Mouse (Mus musculus) C2C12 (cell line): Measurements from ENCODE around the gene Ppm1h. TPM values are rescaled to one million over a fixed set of nuclear protein-coding genes. Genes with fewer than 3 reads are reported as not detected.
"Not testable (repeated sequence)": the region's sequence is repeated elsewhere in the genome, so short reads cannot be mapped to it uniquely, and the experiment has no call there.

ENCODE experiments used
- H3K27me3 ChIP-seq: one replicate; pipeline ENCODE4 v1.6.1; 2011; ENCODE audit not compliant: control insufficient read depth, insufficient read depth, insufficient read length
- H3K36me3 ChIP-seq: one replicate; pipeline ENCODE4 v1.6.1; 2011; ENCODE audit not compliant: control insufficient read depth, insufficient read depth
- H3K4me3 ChIP-seq: one replicate; pipeline ENCODE4 v1.5.1; 2011; ENCODE audit warnings: mild to moderate bottlenecking, control low read depth; ENCODE audit not compliant: poor library complexity, insufficient read depth, severe bottlenecking
- H3K79me2 ChIP-seq: one replicate; pipeline ENCODE4 v1.6.1; 2011; ENCODE audit not compliant: control insufficient read depth, insufficient read depth
- H3K79me3 ChIP-seq: one replicate; pipeline ENCODE4 v1.6.1; 2011; ENCODE audit warnings: low read depth, control low read depth
- H3ac ChIP-seq: one replicate; pipeline ENCODE3; 2011; ENCODE audit warnings: low read depth; ENCODE audit not compliant: control insufficient read depth, insufficient read length
- CEBPB ChIP-seq: IDR thresholded peaks from one replicate; pipeline ENCODE4 v1.6.1; 2011; ENCODE audit warnings: low read depth, mild to moderate bottlenecking, control low read depth, moderate library complexity
- CTCF ChIP-seq: IDR thresholded peaks from one replicate; pipeline ENCODE4 v1.5.1; 2011; ENCODE audit not compliant: control insufficient read depth, insufficient read depth, insufficient read length
- FOSL1 ChIP-seq: IDR thresholded peaks from one replicate; pipeline ENCODE4 v1.8.0; 2011; ENCODE audit warnings: mild to moderate bottlenecking, low read length; ENCODE audit not compliant: poor library complexity, insufficient read depth, severe bottlenecking
- MAX ChIP-seq: IDR thresholded peaks from one replicate; pipeline ENCODE4 v1.6.1; 2011; ENCODE audit warnings: mild to moderate bottlenecking, control low read depth
- MYOD1 ChIP-seq: IDR thresholded peaks from one replicate; pipeline ENCODE4 v1.6.1; 2011; ENCODE audit warnings: low read depth; ENCODE audit not compliant: control insufficient read depth, insufficient read length
- MYOG ChIP-seq: IDR thresholded peaks from one replicate; pipeline ENCODE4 v1.6.1; 2011; ENCODE audit not compliant: control insufficient read depth, insufficient read length; ENCODE audit errors: extremely low read depth
- USF1 ChIP-seq: IDR thresholded peaks from one replicate; pipeline ENCODE4 v1.6.1; 2011; ENCODE audit warnings: low read depth, mild to moderate bottlenecking, control low read depth, moderate library complexity
- polyA plus RNA-seq: library from polyadenylated mRNA; unstranded; fragments of >200 nt; fragmentation: generic; extraction: Trizol; gene quantifications from one replicate; pipeline ENCODE4 v1.2.1, GENCODE M21; 2012; ENCODE audit warnings: missing spikeins

Gene Ppm1h
- polyA plus RNA-seq, 1 experiment, result 0.06 TPM

- Histone ChIP-seq H3K79me3 (no peaks in the 10 kb centered on the region), H3K36me3 (no peaks in the 10 kb centered on the region), H3ac (peak overlapping the region; percentile 30), H3K4me3 (no peak overlapping the region), H3K79me2 (no peaks in the 10 kb centered on the region), H3K27me3 (no peaks in the 10 kb centered on the region)
- peak; percentile 83 for TF ChIP-seq MAX
- TF ChIP-seq CTCF, result no peak
- no peak for TF ChIP-seq USF1
- TF ChIP-seq MYOG, result no peak
- TF ChIP-seq CEBPB, result no peak
- TF ChIP-seq MYOD1, result no peak
Measured at GRCm38 (mm10) chr10:122920218-122920795, 241.7 kb downstream of the Ppm1h start.

- H3K27me3 ChIP-seq, result no peaks in the 10 kb centered on the region
- H3K79me2 ChIP-seq, result no peaks in the 10 kb centered on the region
- H3ac ChIP-seq, result no peak overlapping the region
- no peaks in the 10 kb centered on the region for H3K79me3 ChIP-seq
- no peak overlapping the region for H3K4me3 ChIP-seq
- TF ChIP-seq USF1 (no peak), MYOG (no peak), FOSL1 (no peak), CTCF (no peak), MYOD1 (no peak), MAX (no peak), CEBPB (no peak)
- no peaks in the 10 kb centered on the region for H3K36me3 ChIP-seq
Measured at GRCm38 (mm10) chr10:122922226-122922625, 243.7 kb downstream of the Ppm1h start.

GRCm38 (mm10) chr10:122924571-122924970 lies 246.0 kb downstream of the Ppm1h start:
- not testable (repeated sequence) for H3ac ChIP-seq, H3K27me3 ChIP-seq, H3K36me3 ChIP-seq, H3K79me3 ChIP-seq, H3K4me3 ChIP-seq, H3K79me2 ChIP-seq

GRCm38 (mm10) chr10:122926275-122926674 lies 247.7 kb downstream of the Ppm1h start:
- TF ChIP-seq FOSL1 (no peak), MAX (no peak), USF1 (no peak), CEBPB (no peak), MYOD1 (no peak), MYOG (no peak), CTCF (no peak)
- no peak overlapping the region for H3ac ChIP-seq
- no peaks in the 10 kb centered on the region for H3K79me3 ChIP-seq
- no peaks in the 10 kb centered on the region for H3K79me2 ChIP-seq
- H3K36me3 ChIP-seq, result no peaks in the 10 kb centered on the region
- H3K4me3 ChIP-seq, result no peak overlapping the region
- no peaks in the 10 kb centered on the region for H3K27me3 ChIP-seq

GRCm38 (mm10) chr10:122930520-122930919 lies 252.0 kb downstream of the Ppm1h start:
- Histone ChIP-seq H3ac (no peak overlapping the region), H3K27me3 (no peaks in the 10 kb centered on the region), H3K79me3 (no peaks in the 10 kb centered on the region), H3K36me3 (no peaks in the 10 kb centered on the region), H3K4me3 (no peak overlapping the region), H3K79me2 (no peaks in the 10 kb centered on the region)
- TF ChIP-seq CEBPB (no peak), MYOD1 (no peak), MYOG (no peak), USF1 (no peak), FOSL1 (no peak), MAX (no peak), CTCF (no peak)

GRCm38 (mm10) chr10:122931193-122931832 lies 252.8 kb downstream of the Ppm1h start:
- H3ac ChIP-seq, result no peak overlapping the region
- no peaks in the 10 kb centered on the region for H3K27me3 ChIP-seq
- TF ChIP-seq MYOD1 (no peak), FOSL1 (no peak), USF1 (no peak), MAX (no peak), CTCF (no peak), MYOG (no peak)
- no peaks in the 10 kb centered on the region for H3K79me3 ChIP-seq
- H3K36me3 ChIP-seq, result no peaks in the 10 kb centered on the region
- no peak overlapping the region for H3K4me3 ChIP-seq
- H3K79me2 ChIP-seq, result no peaks in the 10 kb centered on the region
